Mouse (Mus musculus) adrenal gland, postnatal 14 days (tissue): ENCODE measurements around the gene Kcnd2. TPM values are rescaled to one million over a fixed set of nuclear protein-coding genes. Genes with fewer than 3 reads are reported as not detected.

Experiments
- DNase-seq: peaks from one replicate; pipeline ENCODE4 v3.0.0; 2021; ENCODE audit warnings: mixed read lengths
- total RNA-seq: library from RNA; stranded (reverse); gene quantifications from 2 replicates; pipeline ENCODE4 v1.2.3, GENCODE M21; 2021

Kcnd2 gene
- total RNA-seq, 1 experiment from 2014 or later, result 1.9 TPM

GRCm38 (mm10) chr6:21692861-21693350, 477.6 kb downstream of the Kcnd2 start:
- no peak for DNase-seq

GRCm38 (mm10) chr6:21697641-21698040, 482.3 kb downstream of the Kcnd2 start:
- DNase-seq, result no peak

GRCm38 (mm10) chr6:21701131-21701530, 485.8 kb downstream of the Kcnd2 start:
- DNase-seq, result no peak

- DNase-seq, result no peak
Observed at GRCm38 (mm10) chr6:21709228-21709627, 493.9 kb downstream of the Kcnd2 start.

- DNase-seq, result no peak
Observed at GRCm38 (mm10) chr6:21719121-21719520, 503.8 kb downstream of the Kcnd2 start.

- DNase-seq, result no peak
Observed at GRCm38 (mm10) chr6:21722238-21722637, 506.9 kb downstream of the Kcnd2 start.

GRCm38 (mm10) chr6:21740606-21741005, 525.3 kb downstream of the Kcnd2 start:
- DNase-seq, result no peak

GRCm38 (mm10) chr6:21744615-21745266, 529.4 kb downstream of the Kcnd2 start:
- DNase-seq, result no peak

- no peak for DNase-seq
Observed at GRCm38 (mm10) chr6:21747536-21747935, 532.2 kb downstream of the Kcnd2 start.

- no peak for DNase-seq
Observed at GRCm38 (mm10) chr6:21767787-21768221, 552.5 kb downstream of the Kcnd2 start.

GRCm38 (mm10) chr6:21768745-21769446, 553.6 kb downstream of the Kcnd2 start:
- DNase-seq, result peak; percentile 52

GRCm38 (mm10) chr6:21769447-21769809, 554.1 kb downstream of the Kcnd2 start:
- DNase-seq, result no peak

- no peak for DNase-seq
Observed at GRCm38 (mm10) chr6:21774213-21774916, 559.1 kb downstream of the Kcnd2 start.
